Mouse (Mus musculus) cerebellum, adult (tissue): ENCODE results near the gene Sdk1.
"Not testable (repeated sequence)": the region's sequence is repeated elsewhere in the genome, so short reads cannot be mapped to it uniquely, and the experiment has no call there.

Experiments
- ATAC-seq: cut with Nextera tagmentation; 2 replicates; pipeline ENCODE4 v1.9.2; 2017; ENCODE audit warnings: mild to moderate bottlenecking, moderate library complexity, mixed read lengths; ENCODE audit not compliant: insufficient number of reproducible peaks, low FRiP score, low TSS enrichment

The Sdk1 gene

GRCm38 (mm10) chr5:141615763-141616162 lies 374.5 kb downstream of the Sdk1 start:
- ATAC-seq, result no peak

- no peak for ATAC-seq
Observed at GRCm38 (mm10) chr5:141617660-141618059, 376.4 kb downstream of the Sdk1 start.

- ATAC-seq, result 0 out of 2 replicates have a peak, but pooled peaks have one; percentile 26
Observed at GRCm38 (mm10) chr5:141625401-141625800, 384.1 kb downstream of the Sdk1 start.

GRCm38 (mm10) chr5:141631641-141632040 lies 390.4 kb downstream of the Sdk1 start:
- ATAC-seq, result no peak

- no peak for ATAC-seq
Observed at GRCm38 (mm10) chr5:141633271-141633670, 392.0 kb downstream of the Sdk1 start.

GRCm38 (mm10) chr5:141636406-141636805 lies 395.1 kb downstream of the Sdk1 start:
- ATAC-seq, result no peak

GRCm38 (mm10) chr5:141637054-141637453 lies 395.8 kb downstream of the Sdk1 start:
- not testable (repeated sequence) for ATAC-seq

GRCm38 (mm10) chr5:141645671-141646070 lies 404.4 kb downstream of the Sdk1 start:
- no peak for ATAC-seq

GRCm38 (mm10) chr5:141646621-141647020 lies 405.3 kb downstream of the Sdk1 start:
- no peak for ATAC-seq

GRCm38 (mm10) chr5:141649831-141650375 lies 408.6 kb downstream of the Sdk1 start:
- ATAC-seq, result no peak

- ATAC-seq, result no peak
Observed at GRCm38 (mm10) chr5:141651690-141652377, 410.5 kb downstream of the Sdk1 start.

GRCm38 (mm10) chr5:141676371-141676770 lies 435.1 kb downstream of the Sdk1 start:
- ATAC-seq, result no peak

- ATAC-seq, result no peak
Observed at GRCm38 (mm10) chr5:141677034-141677433, 435.7 kb downstream of the Sdk1 start.

- ATAC-seq, result no peak
Observed at GRCm38 (mm10) chr5:141677841-141678240, 436.6 kb downstream of the Sdk1 start.

- no peak for ATAC-seq
Observed at GRCm38 (mm10) chr5:141686876-141687420, 445.7 kb downstream of the Sdk1 start.

- no peak for ATAC-seq
Observed at GRCm38 (mm10) chr5:141689442-141690105, 448.3 kb downstream of the Sdk1 start.

- ATAC-seq, result peak; percentile 56
Observed at GRCm38 (mm10) chr5:141691482-141691975, 450.2 kb downstream of the Sdk1 start.

GRCm38 (mm10) chr5:141693716-141694115 lies 452.4 kb downstream of the Sdk1 start:
- no peak for ATAC-seq

- no peak for ATAC-seq
Observed at GRCm38 (mm10) chr5:141694901-141695300, 453.6 kb downstream of the Sdk1 start.

- ATAC-seq, result peak; percentile 98
Observed at GRCm38 (mm10) chr5:141698406-141698805, 457.1 kb downstream of the Sdk1 start.

- no peak for ATAC-seq
Observed at GRCm38 (mm10) chr5:141720751-141721150, 479.5 kb downstream of the Sdk1 start.
